Mouse (Mus musculus): ENCODE measurements around the gene Cntn4. TPM values are rescaled to one million over a fixed set of nuclear protein-coding genes. Genes with fewer than 3 reads are reported as not detected.
"Not testable (repeated sequence)": the region's sequence is repeated elsewhere in the genome, so short reads cannot be mapped to it uniquely, and the experiment has no call there.

Gene Cntn4
- total RNA-seq, 2 experiments from 2014 or later, result not detected

DNA sequence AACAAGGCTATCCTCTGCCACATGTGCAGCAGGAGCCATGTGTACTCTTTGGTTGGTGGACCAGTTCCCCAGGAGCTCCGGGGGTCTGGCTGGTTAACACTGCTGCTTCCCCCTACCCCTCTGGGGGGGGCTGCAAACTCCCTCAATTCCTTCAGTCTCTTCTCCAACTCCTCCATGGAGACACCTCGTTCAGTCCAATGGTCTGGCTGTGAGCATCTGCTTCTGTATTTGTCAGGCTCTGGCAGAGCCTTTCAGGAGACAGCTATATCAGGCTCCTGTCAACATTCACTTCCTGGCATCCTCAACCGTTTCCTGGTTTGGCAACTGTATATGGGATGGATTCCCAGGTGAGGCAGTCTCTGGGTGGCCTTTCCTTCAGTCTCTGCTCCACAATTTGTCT, 622.7 kb downstream of the Cntn4 start:
- DNase-seq, result no peak
- intact Hi-C loops (cut with DNase I), result no loop called here

DNA sequence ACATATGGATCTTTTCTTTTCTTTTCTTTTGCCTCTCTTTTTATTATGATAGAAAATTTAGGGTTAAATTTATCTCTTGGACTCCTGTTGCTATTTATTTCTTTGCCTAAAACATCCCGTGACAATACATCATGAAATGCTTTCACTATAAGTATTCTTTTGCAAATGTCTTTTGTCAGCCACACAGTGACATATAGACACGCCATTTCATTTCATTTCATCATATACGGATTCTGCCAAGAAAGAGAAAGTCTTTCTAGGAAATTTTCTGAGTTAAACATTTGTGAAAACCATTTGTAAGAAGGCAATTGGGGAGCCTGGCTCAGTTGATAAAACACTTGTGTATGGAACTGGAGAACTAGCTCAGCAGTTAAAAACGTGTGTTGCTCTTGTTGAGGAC, 625.0 kb downstream of the Cntn4 start:
- intact Hi-C loops (cut with DNase I), result no loop called here
- DNase-seq, result no peak

DNA sequence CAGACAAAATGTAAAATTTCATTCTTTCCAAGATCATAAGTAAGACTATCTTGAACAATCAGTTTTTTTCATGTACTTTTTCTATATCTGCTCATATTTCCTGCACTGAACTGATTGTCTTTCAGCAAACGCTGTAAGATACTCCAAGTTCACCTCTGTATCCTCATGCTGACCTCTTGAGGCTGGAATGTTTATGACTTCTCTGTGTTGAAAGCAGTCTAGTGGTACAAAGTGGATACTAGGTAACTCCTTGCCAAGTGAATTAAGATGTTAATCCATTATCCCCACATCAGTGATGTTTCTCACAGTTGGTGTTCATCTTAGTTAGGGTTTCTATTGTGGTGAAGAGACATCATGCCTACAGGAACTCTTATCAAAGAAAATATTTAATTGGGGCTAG, 651.5 kb downstream of the Cntn4 start:
- intact Hi-C loops (cut with DNase I), result no loop called here

DNA sequence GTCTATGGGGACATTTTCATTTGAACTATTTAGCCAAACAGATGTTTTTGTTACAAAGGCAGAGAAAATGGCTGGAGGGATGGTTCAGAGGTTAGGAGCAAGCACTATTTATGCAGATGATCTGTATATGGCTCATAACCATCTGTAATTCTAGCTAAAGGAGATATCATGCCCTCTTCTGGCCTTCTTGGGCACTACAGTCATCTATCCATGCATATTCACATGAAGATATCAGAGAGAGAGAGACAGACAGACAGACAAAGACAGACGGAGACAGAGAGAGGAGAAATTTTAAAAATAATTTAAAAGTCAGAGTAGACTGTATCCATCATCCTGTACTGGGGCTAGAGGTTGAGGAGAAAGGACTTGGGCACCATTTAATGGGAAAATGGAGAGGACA, 652.2 kb downstream of the Cntn4 start:
- intact Hi-C loops (cut with DNase I), result no loop called here
- DNase-seq, result no peak

More for the DNA sequence above, 651.5 kb downstream of the Cntn4 start:
- DNase-seq, result no peak

GRCm38 (mm10) chr6:106332466-106332865, 655.0 kb downstream of the Cntn4 start:
- intact Hi-C loops (cut with DNase I), result no loop called here
- DNase-seq, result no peak

DNA sequence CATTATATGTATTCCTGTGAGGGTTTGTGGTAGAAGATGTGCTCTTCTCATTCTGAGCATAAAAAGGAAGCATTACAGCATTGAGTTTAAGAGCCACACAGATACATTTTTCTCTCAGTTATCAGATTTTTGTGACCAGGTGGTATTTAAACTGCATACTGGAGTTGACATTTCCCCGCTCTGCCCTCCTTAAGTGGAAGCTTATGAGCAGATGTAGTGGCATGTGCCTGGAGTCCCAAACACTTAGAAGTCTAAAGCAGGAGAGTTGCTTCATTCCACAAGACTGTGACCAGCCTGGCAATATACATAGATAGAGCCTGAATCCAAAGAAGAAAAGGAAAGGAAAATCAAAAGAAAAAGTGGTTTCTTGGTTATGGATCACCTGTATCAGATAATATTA, 655.5 kb downstream of the Cntn4 start:
- intact Hi-C loops (cut with DNase I), result no loop called here
- no peak for DNase-seq

DNA sequence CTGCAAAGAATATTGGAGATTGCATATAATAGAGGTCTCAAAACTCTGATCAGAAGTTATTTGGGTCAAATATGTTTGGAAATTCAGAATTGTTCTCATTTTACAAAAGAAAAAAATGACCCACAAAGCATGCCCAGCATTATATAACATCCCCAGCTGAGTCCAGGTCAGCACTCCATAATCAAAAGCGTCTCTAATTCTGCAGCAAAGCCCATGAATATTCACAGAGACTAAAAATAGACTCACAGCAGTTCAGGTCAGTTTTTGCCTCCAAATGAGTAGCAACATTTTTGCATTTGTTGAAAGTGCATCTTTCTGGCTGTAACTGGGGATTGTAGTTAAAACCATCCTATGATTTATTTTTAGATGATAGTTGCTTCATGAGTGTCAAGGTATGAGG, 657.6 kb downstream of the Cntn4 start:
- intact Hi-C loops (cut with DNase I), result no loop called here
- DNase-seq, result no peak

GRCm38 (mm10) chr6:106336805-106337204, 659.3 kb downstream of the Cntn4 start:
- DNase-seq, result no peak
- intact Hi-C loops (cut with DNase I), result no loop called here

- DNase-seq, result no peak
- intact Hi-C loops (cut with DNase I), result no loop called here
Observed at GRCm38 (mm10) chr6:106337829-106338228, 660.4 kb downstream of the Cntn4 start.

- intact Hi-C loops (cut with DNase I), result no loop called here
- DNase-seq, result no peak
Observed at GRCm38 (mm10) chr6:106341114-106341513, 663.7 kb downstream of the Cntn4 start.

GRCm38 (mm10) chr6:106350072-106350471, 672.6 kb downstream of the Cntn4 start:
- DNase-seq, result no peak
- intact Hi-C loops (cut with DNase I), result no loop called here

- DNase-seq, result no peak
- intact Hi-C loops (cut with DNase I), result no loop called here
Observed at GRCm38 (mm10) chr6:106351389-106351788, 673.9 kb downstream of the Cntn4 start.

DNA sequence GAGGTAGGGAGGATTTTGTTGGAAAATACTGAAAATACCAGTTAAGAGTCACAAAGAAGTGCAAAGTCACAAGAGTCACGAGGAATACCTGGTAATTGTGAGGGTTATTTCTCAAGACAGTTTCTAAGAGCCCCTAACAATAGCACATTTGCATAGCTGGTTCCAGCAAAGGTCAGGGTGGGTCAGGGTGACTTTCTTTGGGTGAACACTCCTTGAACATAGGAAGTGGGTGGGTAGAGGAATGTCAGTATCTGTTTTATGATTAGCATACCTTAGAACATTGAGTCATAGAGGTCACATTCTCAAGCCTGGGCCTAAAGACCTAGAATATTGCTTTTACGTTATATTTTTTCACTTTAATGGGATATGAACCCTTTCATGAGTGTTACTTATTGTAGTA, 681.3 kb downstream of the Cntn4 start:
- intact Hi-C loops (cut with DNase I), result not testable (repeated sequence)

GRCm38 (mm10) chr6:106381288-106382025, 704.0 kb downstream of the Cntn4 start:
- intact Hi-C loops (cut with DNase I), result no loop called here
- no peak for DNase-seq

More for the DNA sequence above, 681.3 kb downstream of the Cntn4 start:
- DNase-seq, result not testable (repeated sequence)

GRCm38 (mm10) chr6:106387833-106388406, 710.5 kb downstream of the Cntn4 start:
- intact Hi-C loops (cut with DNase I), result no loop called here
- DNase-seq, result no peak

- DNase-seq, result no peak
- intact Hi-C loops (cut with DNase I), result no loop called here
Observed at GRCm38 (mm10) chr6:106408014-106408413, 730.6 kb downstream of the Cntn4 start.

GRCm38 (mm10) chr6:106408634-106409033, 731.2 kb downstream of the Cntn4 start:
- intact Hi-C loops (cut with DNase I), result no loop called here
- no peak for DNase-seq

DNA sequence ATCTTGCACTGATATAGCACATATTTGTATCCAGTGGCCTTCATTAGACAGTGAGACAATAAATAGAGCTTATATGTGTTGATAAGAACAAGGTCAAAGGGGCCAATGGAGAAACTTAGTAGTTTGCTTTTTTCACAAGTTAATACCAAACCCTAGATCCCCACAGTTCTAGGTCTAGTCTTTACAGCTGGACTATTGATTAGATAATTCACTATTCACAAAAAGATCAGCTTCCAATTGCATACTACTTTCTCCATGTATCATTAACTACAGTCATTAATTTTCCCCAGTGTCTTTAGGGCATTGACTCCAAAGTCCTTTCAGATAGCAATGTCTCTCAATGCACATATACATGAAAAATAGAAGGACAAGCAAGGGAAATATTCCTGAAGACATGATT, 745.5 kb downstream of the Cntn4 start:
- intact Hi-C loops (cut with DNase I), result no loop called here
- no peak for DNase-seq

DNA sequence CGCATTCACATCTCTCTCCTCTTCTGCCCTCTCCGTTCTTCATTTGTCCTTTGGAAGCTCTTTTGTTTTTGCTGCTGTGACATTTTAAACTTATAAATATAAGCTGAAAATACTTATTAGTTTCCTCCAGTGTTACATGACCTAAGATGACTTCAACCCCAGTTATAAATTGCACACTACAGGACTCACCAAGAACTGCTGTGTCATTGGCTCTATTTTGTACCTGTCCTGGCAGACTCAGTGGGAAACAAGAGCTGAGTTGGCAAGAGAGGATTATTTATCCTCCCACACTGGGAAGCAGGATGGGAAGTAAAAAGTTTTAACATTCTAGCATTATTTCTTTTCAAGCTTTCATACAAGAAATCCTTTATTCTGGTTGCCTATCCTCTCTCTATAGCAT, 746.0 kb downstream of the Cntn4 start:
- intact Hi-C loops (cut with DNase I), result no loop called here
- DNase-seq, result no peak

DNA sequence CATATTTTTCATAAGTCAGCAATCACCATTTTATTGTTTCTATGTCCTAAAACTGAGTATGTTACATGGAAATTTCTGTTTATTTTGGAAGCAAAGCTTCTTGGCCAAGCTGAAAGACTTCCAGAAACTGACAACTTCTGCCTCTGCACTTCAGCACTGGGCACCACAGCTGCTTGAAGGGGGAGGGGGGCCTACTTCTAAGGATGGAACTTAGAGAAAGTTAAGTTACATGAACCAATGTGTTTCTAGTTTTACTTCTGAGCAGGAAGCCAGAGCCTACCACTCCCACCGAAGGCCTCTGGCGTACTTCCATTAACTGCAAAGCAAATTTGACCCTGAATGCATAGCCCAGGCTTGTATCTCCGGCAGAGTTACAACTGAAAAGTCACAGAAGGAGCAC, 749.2 kb downstream of the Cntn4 start:
- intact Hi-C loops (cut with DNase I), result no loop called here
- DNase-seq, result no peak

GRCm38 (mm10) chr6:106431466-106431865, 754.0 kb downstream of the Cntn4 start:
- intact Hi-C loops (cut with DNase I), result no loop called here
- DNase-seq, result no peak

- no peak for DNase-seq
- intact Hi-C loops (cut with DNase I), result no loop called here
Observed at GRCm38 (mm10) chr6:106440786-106441185, 763.3 kb downstream of the Cntn4 start.
